Mouse (Mus musculus) 3T3-L1 (cell line): ENCODE data around the gene Ankrd13a.
"Not testable (repeated sequence)": the region's sequence is repeated elsewhere in the genome, so short reads cannot be mapped to it uniquely, and the experiment has no call there.

ENCODE experiments used
- DNase-seq: peaks from one replicate; pipeline ENCODE4 v3.0.0-alpha.2; 2015; ENCODE audit warnings: low read depth, low spot score

Gene Ankrd13a

GRCm38 (mm10) chr5:114829740-114830139 lies 55.3 kb downstream of the Ankrd13a start:
- no peak for DNase-seq

GRCm38 (mm10) chr5:114836886-114837285 lies 62.4 kb downstream of the Ankrd13a start:
- no peak for DNase-seq

GRCm38 (mm10) chr5:114840481-114840880 lies 66.0 kb downstream of the Ankrd13a start:
- not testable (repeated sequence) for DNase-seq

GRCm38 (mm10) chr5:114842155-114842554 lies 67.7 kb downstream of the Ankrd13a start:
- peak; percentile 47 for DNase-seq

GRCm38 (mm10) chr5:114842674-114843073 lies 68.2 kb downstream of the Ankrd13a start:
- DNase-seq = no peak

- not testable (repeated sequence) for DNase-seq
Observed at GRCm38 (mm10) chr5:114844371-114844770, 69.9 kb downstream of the Ankrd13a start.

GRCm38 (mm10) chr5:114851565-114852236 lies 77.2 kb downstream of the Ankrd13a start:
- DNase-seq = no peak

GRCm38 (mm10) chr5:114853364-114853763 lies 78.9 kb downstream of the Ankrd13a start, which contains the start of gene 4930519G04Rik:
Gene 4930519G04Rik (plus strand): TSS chr5:114853664.
- not testable (repeated sequence) for DNase-seq
